Mouse (Mus musculus) left cerebral cortex, postnatal 4 days (tissue): Measurements from ENCODE around the gene 9430007A20Rik. TPM values are rescaled to one million over a fixed set of nuclear protein-coding genes. Genes with fewer than 3 reads are reported as not detected.
"Not testable (repeated sequence)": the region's sequence is repeated elsewhere in the genome, so short reads cannot be mapped to it uniquely, and the experiment has no call there.

ENCODE experiments used
- DNase-seq: peaks from one replicate; pipeline ENCODE4 v3.0.0-alpha.2; 2022
- intact Hi-C: fragments of 180-260 bp; cut with DNase I; formaldehyde crosslinking; loops from one replicate; pipeline ENCODE4 v1.15.1; 2025
- total RNA-seq, 2 experiments: library from RNA; stranded (reverse); gene quantifications; 2 replicates each; pipeline ENCODE4 v1.2.3; 2021

Gene 9430007A20Rik
- total RNA-seq: not detected

- intact Hi-C loops: no loop called here
- DNase-seq: no peak
Observed at GRCm38 (mm10) chr4:144519522-144519921, at the start of gene 9430007A20Rik. 9430007A20Rik (plus strand) TSS chr4:144519822.

GRCm38 (mm10) chr4:144493331-144493730 lies 26.3 kb upstream of the 9430007A20Rik start:
- intact Hi-C loops: no loop called here
- no peak for DNase-seq

- no peak for DNase-seq
- intact Hi-C loops: no loop called here
Observed at GRCm38 (mm10) chr4:144506518-144506917, 13.1 kb upstream of the 9430007A20Rik start.

- no peak for DNase-seq
- intact Hi-C loops: no loop called here
Observed at GRCm38 (mm10) chr4:144544689-144545088, 25.1 kb downstream of the 9430007A20Rik start.

GRCm38 (mm10) chr4:144545339-144545738 lies 25.7 kb downstream of the 9430007A20Rik start:
- intact Hi-C loops, DNase-seq: not testable (repeated sequence)

- no peak for DNase-seq
- intact Hi-C loops: no loop called here
Observed at GRCm38 (mm10) chr4:144551156-144551555, 31.5 kb downstream of the 9430007A20Rik start.

GRCm38 (mm10) chr4:144559792-144560191 lies 40.2 kb downstream of the 9430007A20Rik start:
- DNase-seq: no peak
- intact Hi-C loops: no loop called here

- no peak for DNase-seq
- intact Hi-C loops: no loop called here
Observed at GRCm38 (mm10) chr4:144561205-144561604, 41.6 kb downstream of the 9430007A20Rik start.

GRCm38 (mm10) chr4:144565034-144565433 lies 45.4 kb downstream of the 9430007A20Rik start, which contains the start of gene Gm13124:
Gm13124 (minus strand) TSS chr4:144565134.
- intact Hi-C loops: no loop called here
- DNase-seq: no peak

GRCm38 (mm10) chr4:144567752-144568151 lies 48.1 kb downstream of the 9430007A20Rik start:
- intact Hi-C loops: no loop called here
- no peak for DNase-seq

Other genes starting within 250 kb of the 9430007A20Rik start
- gene Pramel5, start 239.3 kb upstream of the 9430007A20Rik start, total RNA-seq: not detected
- gene Gm13128, start 189.6 kb upstream of the 9430007A20Rik start, total RNA-seq: not detected
- gene Gm13119, start 161.9 kb upstream of the 9430007A20Rik start, total RNA-seq: not detected
- not detected for gene Pramef20, start 141.9 kb upstream of the 9430007A20Rik start, total RNA-seq
- not detected for gene Pramef12, start 111.4 kb upstream of the 9430007A20Rik start, total RNA-seq
- not detected for gene 1700012P22Rik, start 81.0 kb upstream of the 9430007A20Rik start, total RNA-seq
- gene Gm9944, start 66.5 kb upstream of the 9430007A20Rik start, total RNA-seq: not detected
- gene Aadacl3, start 56.1 kb upstream of the 9430007A20Rik start, total RNA-seq: not detected
- not detected for gene Gm13124, start 45.3 kb downstream of the 9430007A20Rik start, total RNA-seq
- gene Aadacl4, start 93.9 kb downstream of the 9430007A20Rik start, total RNA-seq: not detected
- not detected for gene Gm436, start 166.5 kb downstream of the 9430007A20Rik start, total RNA-seq
- under 1 TPM in 1 of 2 experiments, not detected in 1; 0.64 TPM for gene Gm13178, start 201.6 kb downstream of the 9430007A20Rik start, total RNA-seq